Mouse (Mus musculus) heart, adult 2 months (tissue): ENCODE results near the gene Usp22. TPM values are rescaled to one million over a fixed set of nuclear protein-coding genes. Genes with fewer than 3 reads are reported as not detected.

Experiments used
- DNase-seq, 2 experiments: peaks; one replicate each; pipeline ENCODE4 v3.0.0; 2021
- H3K27ac ChIP-seq: fragments of 200-600 bp; 2 replicates; pipeline ENCODE4 v1.8.1; 2022
- H3K27me3 ChIP-seq: fragments of 200-500 bp; 2 replicates; pipeline ENCODE4 v1.6.1; 2012; ENCODE audit warnings: mild to moderate bottlenecking, low read length, inconsistent platforms, mixed read lengths; ENCODE audit not compliant: control insufficient read depth, insufficient read depth
- H3K36me3 ChIP-seq: fragments of 200-500 bp; 2 replicates; pipeline ENCODE4 v1.6.1; 2012; ENCODE audit warnings: low read length, inconsistent platforms; ENCODE audit not compliant: control insufficient read depth, insufficient read depth
- H3K4me1 ChIP-seq: fragments of 200-500 bp; 2 replicates; pipeline ENCODE4 v1.6.1; 2011; ENCODE audit warnings: low read length; ENCODE audit not compliant: control insufficient read depth, insufficient read depth
- H3K4me3 ChIP-seq: fragments of 200-600 bp; 2 replicates; pipeline ENCODE4 v1.8.1; 2022
- H3K79me2 ChIP-seq: fragments of 200-500 bp; replicated peaks from 2 replicates; pipeline ENCODE4 v1.6.1; 2012; ENCODE audit warnings: mild to moderate bottlenecking, inconsistent platforms, low read length, moderate library complexity, mixed read lengths; ENCODE audit not compliant: control insufficient read depth, insufficient read depth
- H3K9ac ChIP-seq: fragments of 200-500 bp; 2 replicates; pipeline ENCODE4 v1.6.1; 2012; ENCODE audit warnings: low read depth, mild to moderate bottlenecking, control low read depth, inconsistent platforms, low read length, mixed read lengths
- CTCF ChIP-seq: fragments of 200-600 bp; IDR thresholded peaks from 2 replicates; pipeline ENCODE4 v1.8.1; 2022; ENCODE audit warnings: antibody characterized with exemption, mild to moderate bottlenecking, moderate library complexity
- EP300 ChIP-seq: fragments of 200-500 bp; IDR thresholded peaks from 2 replicates; pipeline ENCODE4 v1.6.1; 2011; ENCODE audit warnings: low read depth, low read length, control low read depth; ENCODE audit not compliant: insufficient read depth
- POLR2A ChIP-seq: fragments of 200-500 bp; IDR thresholded peaks from 2 replicates; pipeline ENCODE4 v1.6.1; 2011; ENCODE audit warnings: mild to moderate bottlenecking, low read depth, low read length, control low read depth; ENCODE audit not compliant: insufficient read depth
- WGBS: fragments of 180-500 bp; shearing (Covaris S2); methylation state at CpG from one replicate; pipeline ENCODE4 v1.1.7; 2018; 5-methylcytosine and 5-hydroxymethylcytosine counted together
- intact Hi-C: fragments of 180-260 bp; cut with DNase I; formaldehyde crosslinking; loops from one replicate; pipeline ENCODE4 v1.15.1; 2025
- polyA plus RNA-seq: library from polyadenylated mRNA; depleted of rRNA; stranded (reverse); fragments of >200 nt; gene quantifications from 2 replicates; pipeline ENCODE4 v1.2.3, GENCODE M21; 2012
- total RNA-seq, 2 experiments: library from RNA; stranded (reverse); gene quantifications; 2 replicates each; pipeline ENCODE4 v1.2.3; 2021

Gene Usp22
- total and polyA plus RNA-seq, 3 experiments, result 21.7 to 27.1 (median 22.6) TPM

DNA sequence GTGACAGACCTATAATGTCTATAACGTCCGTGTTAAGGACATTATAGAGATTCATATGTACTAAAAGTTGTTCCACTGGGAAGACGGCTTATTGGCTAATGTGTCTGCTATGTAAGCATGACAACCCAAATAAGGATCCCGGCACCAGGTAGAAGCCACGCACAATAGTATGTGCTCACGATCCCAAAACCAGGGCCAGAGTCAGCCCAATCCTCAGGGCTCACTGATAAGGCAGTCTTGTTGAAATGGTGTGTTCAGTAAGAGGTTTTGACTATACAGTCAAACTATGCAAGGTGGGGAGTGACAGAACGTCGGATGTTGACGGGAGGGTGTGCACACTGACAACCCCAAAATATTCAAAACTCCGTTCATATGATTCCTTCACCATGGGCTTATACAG, 10.0 kb downstream of the Usp22 start:
- Histone ChIP-seq H3K79me2 (peaks cover 2% of the 10 kb centered on the region; the same call in 1 of the 2 replicates), H3K27me3 (no peaks in the 10 kb centered on the region), H3K27ac (no peak overlapping the region), H3K4me3 (no peak overlapping the region), H3K4me1 (peaks cover 4% of the 10 kb centered on the region), H3K36me3 (no peaks in the 10 kb centered on the region), H3K9ac (no peak overlapping the region)
- WGBS, result 87% methylated on average over 10 of the region's 10 CpGs
- intact Hi-C loops, result no loop called here
- TF ChIP-seq CTCF, result no peak
- TF ChIP-seq POLR2A, result no peak
- TF ChIP-seq EP300, result no peak
- no peak for DNase-seq

DNA sequence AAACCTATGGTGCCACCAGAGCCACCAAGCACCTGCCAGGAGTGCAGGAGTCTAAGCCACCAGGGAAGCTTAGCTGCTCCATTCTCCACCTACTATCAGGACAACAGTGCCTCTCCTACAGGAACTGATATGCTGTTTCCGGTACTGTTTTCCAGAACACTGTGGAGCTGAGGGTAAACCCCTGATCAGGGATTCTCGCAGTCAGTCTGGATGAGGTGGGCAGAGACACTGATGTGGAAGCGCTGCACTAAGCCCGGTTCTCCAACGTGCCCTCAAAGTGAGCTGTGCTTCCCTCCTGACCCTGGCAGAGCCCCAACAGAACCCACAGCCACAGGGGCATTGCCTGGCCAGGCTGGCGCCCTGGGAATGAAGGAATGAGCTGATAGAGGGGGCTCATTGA, 10.5 kb downstream of the Usp22 start:
- WGBS, result 62% methylated on average over 6 of the region's 6 CpGs
- DNase-seq, result no peak
- H3K36me3 ChIP-seq, result no peaks in the 10 kb centered on the region
- no peak overlapping the region for H3K27ac ChIP-seq
- intact Hi-C loops, result no loop called here
- peaks cover 2% of the 10 kb centered on the region; the same call in 1 of the 2 replicates for H3K79me2 ChIP-seq
- no peak overlapping the region for H3K9ac ChIP-seq
- TF ChIP-seq CTCF, result no peak
- TF ChIP-seq EP300, result no peak
- no peak for TF ChIP-seq POLR2A
- H3K4me3 ChIP-seq, result no peak overlapping the region
- no peaks in the 10 kb centered on the region for H3K27me3 ChIP-seq
- peaks cover 4% of the 10 kb centered on the region for H3K4me1 ChIP-seq

DNA sequence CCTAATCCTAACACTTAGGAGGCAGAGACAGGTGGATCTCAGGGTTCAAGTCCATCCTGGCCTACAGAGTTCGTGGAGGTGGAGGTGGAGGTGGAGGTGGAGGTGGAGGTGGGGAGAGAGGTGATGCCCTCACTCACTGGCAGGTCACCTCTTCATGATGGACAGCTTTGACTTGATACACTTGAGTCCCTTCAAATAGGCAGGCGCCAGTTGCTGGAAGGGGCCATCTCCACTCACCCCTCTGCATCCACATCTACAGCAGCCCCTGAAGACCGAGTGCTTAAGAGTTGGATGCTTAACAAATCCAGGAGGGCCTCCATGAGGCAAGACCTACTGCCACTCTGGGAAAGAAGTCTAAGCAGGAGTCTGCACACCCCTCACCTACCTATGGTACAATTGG, 11.5 kb downstream of the Usp22 start:
- Histone ChIP-seq H3K27ac (no peak overlapping the region), H3K79me2 (no peaks in the 10 kb centered on the region), H3K4me1 (peaks cover 2% of the 10 kb centered on the region; the same call in 1 of the 2 replicates), H3K4me3 (no peak overlapping the region), H3K36me3 (no peaks in the 10 kb centered on the region), H3K9ac (no peak overlapping the region), H3K27me3 (no peaks in the 10 kb centered on the region)
- DNase-seq, result no peak
- intact Hi-C loops, result no loop called here
- WGBS, result 89% methylated on average over 3 of the region's 3 CpGs
- no peak for TF ChIP-seq POLR2A
- TF ChIP-seq EP300, result no peak
- TF ChIP-seq CTCF, result no peak

DNA sequence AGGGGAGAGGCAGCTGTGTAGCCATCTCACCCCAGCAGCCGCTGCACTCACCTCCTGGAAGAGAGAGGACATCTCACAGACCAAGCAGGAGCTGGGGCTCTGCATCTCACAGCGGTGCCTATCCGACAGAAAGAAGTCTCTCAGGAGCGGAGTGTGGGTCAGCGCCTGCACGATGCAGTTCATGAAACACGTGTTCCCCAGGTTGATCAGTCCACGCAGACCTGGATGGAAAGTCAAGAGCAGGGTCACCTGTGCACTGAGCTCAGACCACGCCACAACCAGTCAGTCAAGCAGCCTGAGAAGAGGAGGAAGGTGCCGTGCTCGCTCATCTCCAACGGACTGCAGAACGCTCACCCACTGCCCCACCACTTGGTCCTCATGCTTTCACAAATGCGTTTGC, 12.1 kb downstream of the Usp22 start:
- H3K27ac ChIP-seq, result no peak overlapping the region
- H3K4me3 ChIP-seq, result no peak overlapping the region
- H3K4me1 ChIP-seq, result peaks cover 2% of the 10 kb centered on the region; the same call in 1 of the 2 replicates
- no peaks in the 10 kb centered on the region for H3K27me3 ChIP-seq
- intact Hi-C loops, result no loop called here
- DNase-seq, result no peak
- TF ChIP-seq EP300 (no peak), POLR2A (no peak), CTCF (no peak)
- 95% methylated on average over 14 of the region's 14 CpGs for WGBS
- no peaks in the 10 kb centered on the region for H3K36me3 ChIP-seq
- no peaks in the 10 kb centered on the region for H3K79me2 ChIP-seq
- H3K9ac ChIP-seq, result no peak overlapping the region

DNA sequence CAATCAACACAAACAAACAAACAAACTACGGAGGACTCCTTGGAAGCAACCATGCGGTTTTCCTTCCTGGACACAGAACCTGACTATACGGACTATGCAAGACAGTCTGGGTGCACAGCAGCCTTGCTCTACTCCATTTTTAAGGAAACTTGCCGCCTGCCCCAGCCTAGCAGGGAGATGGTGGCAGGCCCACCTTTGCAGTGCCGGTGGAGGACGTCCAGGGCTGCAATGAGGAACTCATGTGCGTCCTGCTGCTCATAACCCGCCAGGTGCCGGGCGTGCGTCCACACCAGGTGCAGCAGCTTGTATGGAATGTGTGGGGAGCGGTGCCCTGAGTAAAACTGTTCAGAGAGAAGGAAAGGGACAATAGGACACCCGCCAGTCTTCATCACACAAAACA, 13.7 kb downstream of the Usp22 start:
- peaks cover 2% of the 10 kb centered on the region; the same call in 1 of the 2 replicates for H3K4me1 ChIP-seq
- intact Hi-C loops, result no loop called here
- WGBS, result 95% methylated on average over 13 of the region's 13 CpGs
- no peak overlapping the region for H3K27ac ChIP-seq
- H3K36me3 ChIP-seq, result no peaks in the 10 kb centered on the region
- H3K9ac ChIP-seq, result no peak overlapping the region
- H3K27me3 ChIP-seq, result no peaks in the 10 kb centered on the region
- H3K4me3 ChIP-seq, result no peak overlapping the region
- DNase-seq, result no peak
- no peaks in the 10 kb centered on the region for H3K79me2 ChIP-seq
- no peak for TF ChIP-seq POLR2A
- no peak for TF ChIP-seq CTCF
- TF ChIP-seq EP300, result no peak

DNA sequence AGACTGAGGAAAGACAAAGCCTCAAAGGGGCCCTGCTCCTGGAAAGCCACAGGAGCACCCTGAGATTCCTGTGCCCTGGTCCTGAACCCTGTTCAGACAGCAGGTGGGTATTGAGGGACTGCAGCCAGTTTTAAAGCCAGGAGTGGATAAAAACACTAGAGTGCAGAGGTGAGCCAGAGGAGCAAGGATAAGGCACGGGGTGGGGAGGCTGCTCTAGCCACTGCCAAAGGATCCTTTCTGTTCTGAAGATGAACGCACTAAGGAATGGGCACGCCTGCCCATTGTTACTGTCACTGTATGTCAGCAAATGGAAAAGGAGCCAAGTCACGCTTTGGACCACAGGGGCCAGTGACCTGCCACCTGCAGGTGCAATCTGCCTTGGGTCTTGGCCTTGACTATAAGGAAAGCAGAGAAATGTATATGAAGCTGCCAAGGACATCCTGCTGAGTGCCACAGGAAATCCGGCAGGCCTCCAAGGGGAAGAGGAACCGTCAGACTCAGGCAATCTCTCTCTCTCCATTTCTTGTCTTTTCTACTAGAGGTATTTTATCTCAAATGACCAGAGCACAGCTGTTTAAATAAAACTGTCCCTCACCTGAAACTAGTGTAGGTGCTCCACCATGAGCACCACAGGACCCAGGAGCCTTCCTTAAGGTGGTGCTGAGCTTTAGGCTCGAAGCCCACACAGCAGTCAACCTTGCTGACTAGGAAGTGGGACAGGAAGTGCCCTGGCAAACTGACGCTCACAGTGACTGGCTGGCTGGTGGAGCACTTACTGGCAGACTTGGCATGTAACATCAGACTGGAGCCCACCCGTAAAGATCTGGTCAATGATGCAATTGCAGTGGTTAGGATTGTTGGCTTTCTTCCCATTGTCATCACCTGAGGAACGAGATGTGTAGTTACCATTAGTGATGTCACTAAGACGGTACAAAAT, 14.8 kb downstream of the Usp22 start:
- no peak for DNase-seq
- H3K79me2 ChIP-seq, result no peaks in the 10 kb centered on the region
- intact Hi-C loops, result no loop called here
- no peak overlapping the region for H3K27ac ChIP-seq
- no peaks in the 10 kb centered on the region for H3K36me3 ChIP-seq
- no peak overlapping the region for H3K9ac ChIP-seq
- TF ChIP-seq EP300, result no peak
- TF ChIP-seq POLR2A, result no peak
- no peak overlapping the region for H3K4me3 ChIP-seq
- 48% methylated on average over 11 of the region's 11 CpGs for WGBS
- no peaks in the 10 kb centered on the region for H3K27me3 ChIP-seq
- H3K4me1 ChIP-seq, result peaks cover 2% of the 10 kb centered on the region; the same call in 1 of the 2 replicates
